Mouse (Mus musculus) testis, adult 2 months (tissue): Measurements from ENCODE around the gene Nkx2-5. TPM values are rescaled to one million over a fixed set of nuclear protein-coding genes. Genes with fewer than 3 reads are reported as not detected.

ENCODE experiments used
- H3K27ac ChIP-seq: fragments of 200-500 bp; 2 replicates; pipeline ENCODE4 v1.5.1; 2012; ENCODE audit warnings: low read depth, low read length; ENCODE audit not compliant: control insufficient read depth, insufficient read depth
- H3K27me3 ChIP-seq: fragments of 200-500 bp; 2 replicates; pipeline ENCODE4 v1.6.1; 2012; ENCODE audit warnings: mild to moderate bottlenecking, low read length, moderate library complexity; ENCODE audit not compliant: control insufficient read depth, insufficient read depth
- H3K36me3 ChIP-seq: fragments of 200-500 bp; 2 replicates; pipeline ENCODE4 v1.6.1; 2012; ENCODE audit warnings: mild to moderate bottlenecking, low read length; ENCODE audit not compliant: control insufficient read depth, insufficient read depth
- H3K4me1 ChIP-seq: fragments of 200-500 bp; 2 replicates; pipeline ENCODE4 v1.6.1; 2012; ENCODE audit warnings: low read length; ENCODE audit not compliant: control insufficient read depth, insufficient read depth
- H3K4me3 ChIP-seq: fragments of 200-500 bp; 2 replicates; pipeline ENCODE4 v1.5.1; 2012; ENCODE audit warnings: low read depth, mild to moderate bottlenecking, low read length, moderate library complexity, mixed read lengths; ENCODE audit not compliant: control insufficient read depth
- CTCF ChIP-seq: fragments of 200-500 bp; IDR thresholded peaks from 2 replicates; pipeline ENCODE4 v1.5.1; 2012; ENCODE audit warnings: low read depth, mild to moderate bottlenecking, inconsistent platforms, low read length, moderate library complexity; ENCODE audit not compliant: control insufficient read depth, insufficient read depth, insufficient replicate concordance
- POLR2A ChIP-seq: fragments of 200-500 bp; IDR thresholded peaks from 2 replicates; pipeline ENCODE4 v1.6.1; 2012; ENCODE audit warnings: low read depth, mild to moderate bottlenecking, inconsistent platforms, low read length, moderate library complexity; ENCODE audit not compliant: control insufficient read depth
- polyA plus RNA-seq: library from polyadenylated mRNA; depleted of rRNA; stranded (reverse); fragments of >200 nt; gene quantifications from 2 replicates; pipeline ENCODE4 v1.2.3, GENCODE M21; 2012

Nkx2-5 gene
- polyA plus RNA-seq, 1 experiment: not detected

- Histone ChIP-seq H3K4me3 (no peak overlapping the region), H3K27me3 (no peaks in the 10 kb centered on the region), H3K4me1 (no peaks in the 10 kb centered on the region), H3K27ac (no peak overlapping the region), H3K36me3 (no peaks in the 10 kb centered on the region)
- no peak for TF ChIP-seq POLR2A
- TF ChIP-seq CTCF: no peak
Measured at GRCm38 (mm10) chr17:26865156-26865555, 20.3 kb upstream of the Nkx2-5 start.

GRCm38 (mm10) chr17:26864343-26864742, 19.5 kb upstream of the Nkx2-5 start:
- no peak overlapping the region for H3K27ac ChIP-seq
- no peaks in the 10 kb centered on the region for H3K4me1 ChIP-seq
- no peaks in the 10 kb centered on the region for H3K36me3 ChIP-seq
- no peaks in the 10 kb centered on the region for H3K27me3 ChIP-seq
- TF ChIP-seq CTCF: no peak
- no peak for TF ChIP-seq POLR2A
- no peak overlapping the region for H3K4me3 ChIP-seq

- Histone ChIP-seq H3K27ac (no peak overlapping the region), H3K36me3 (no peaks in the 10 kb centered on the region), H3K4me1 (no peaks in the 10 kb centered on the region), H3K4me3 (no peak overlapping the region), H3K27me3 (no peaks in the 10 kb centered on the region)
- TF ChIP-seq POLR2A: no peak
- TF ChIP-seq CTCF: no peak
Measured at GRCm38 (mm10) chr17:26861793-26862192, 17.0 kb upstream of the Nkx2-5 start.

- H3K4me1 ChIP-seq: no peaks in the 10 kb centered on the region
- H3K4me3 ChIP-seq: no peak overlapping the region
- H3K27ac ChIP-seq: no peak overlapping the region
- no peaks in the 10 kb centered on the region for H3K36me3 ChIP-seq
- H3K27me3 ChIP-seq: no peaks in the 10 kb centered on the region
- TF ChIP-seq CTCF (no peak), POLR2A (no peak)
Measured at GRCm38 (mm10) chr17:26861383-26861782, 16.6 kb upstream of the Nkx2-5 start.

- H3K27me3 ChIP-seq: no peaks in the 10 kb centered on the region
- no peaks in the 10 kb centered on the region for H3K4me1 ChIP-seq
- TF ChIP-seq POLR2A (no peak), CTCF (no peak)
- no peaks in the 10 kb centered on the region for H3K36me3 ChIP-seq
- H3K4me3 ChIP-seq: no peak overlapping the region
- H3K27ac ChIP-seq: no peak overlapping the region
Measured at GRCm38 (mm10) chr17:26860906-26861305, 16.1 kb upstream of the Nkx2-5 start.

- Histone ChIP-seq H3K4me3 (no peak overlapping the region), H3K36me3 (no peaks in the 10 kb centered on the region), H3K4me1 (peaks cover 15% of the 10 kb centered on the region), H3K27me3 (peaks cover 8% of the 10 kb centered on the region), H3K27ac (no peak overlapping the region)
- TF ChIP-seq CTCF: no peak
- TF ChIP-seq POLR2A: no peak
Measured at GRCm38 (mm10) chr17:26852262-26852661, 7.5 kb upstream of the Nkx2-5 start.

- Histone ChIP-seq H3K36me3 (no peaks in the 10 kb centered on the region), H3K27me3 (peaks cover 8% of the 10 kb centered on the region), H3K4me3 (peak overlapping the region; percentile 73), H3K27ac (no peak overlapping the region), H3K4me1 (peaks cover 15% of the 10 kb centered on the region)
- TF ChIP-seq POLR2A (no peak), CTCF (no peak)
Measured at GRCm38 (mm10) chr17:26851136-26851460, 6.3 kb upstream of the Nkx2-5 start.
